Mouse (Mus musculus) lung, embryonic 16.5 days (tissue): Measurements from ENCODE around the gene Mgp. TPM values are rescaled to one million over a fixed set of nuclear protein-coding genes. Genes with fewer than 3 reads are reported as not detected.

Source experiments
- ATAC-seq: fragments of 200-750 bp; cut with Nextera tagmentation; 2 replicates; pipeline ENCODE4 v1.8.0; 2017; ENCODE audit warnings: low read depth, mild to moderate bottlenecking, moderate library complexity
- H3K27ac ChIP-seq: fragments of 300-500 bp; sonication (generic); 2 replicates; pipeline ENCODE4 v1.5.1; 2014; ENCODE audit warnings: mild to moderate bottlenecking, control low read depth, low read length
- H3K27me3 ChIP-seq: fragments of 300-500 bp; sonication (generic); 2 replicates; pipeline ENCODE4 v1.6.1; 2014; ENCODE audit warnings: low read depth, low read length, mixed read lengths; ENCODE audit not compliant: control insufficient read depth, insufficient read depth
- H3K36me3 ChIP-seq: fragments of 300-500 bp; sonication (generic); 2 replicates; pipeline ENCODE4 v1.6.1; 2014; ENCODE audit warnings: low read length; ENCODE audit not compliant: control insufficient read depth, insufficient read depth
- H3K4me1 ChIP-seq: fragments of 300-500 bp; sonication (generic); replicated peaks from 2 replicates; pipeline ENCODE4 v1.6.1; 2014; ENCODE audit warnings: low read length, mixed read lengths; ENCODE audit not compliant: control insufficient read depth, insufficient read depth
- H3K4me2 ChIP-seq: fragments of 300-500 bp; sonication (generic); 2 replicates; pipeline ENCODE4 v1.6.1; 2014; ENCODE audit warnings: low read depth, low read length, control low read depth
- H3K4me3 ChIP-seq: fragments of 300-500 bp; sonication (generic); 2 replicates; pipeline ENCODE4 v1.5.1; 2014; ENCODE audit warnings: mild to moderate bottlenecking, low read length, control low read depth
- H3K9ac ChIP-seq: fragments of 300-500 bp; sonication (generic); 2 replicates; pipeline ENCODE4 v1.6.1; 2014; ENCODE audit warnings: low read length, control low read depth
- H3K9me3 ChIP-seq: fragments of 300-500 bp; sonication (generic); 2 replicates; pipeline ENCODE4 v1.6.1; 2016; ENCODE audit warnings: low read length; ENCODE audit not compliant: control insufficient read depth
- WGBS: fragments of 180-500 bp; shearing (Covaris S2); extraction: QIAGEN DNeasy Blood & Tissue Kit; methylation state at CpG from one replicate; pipeline ENCODE4 v1.1.7; 2014; 5-methylcytosine and 5-hydroxymethylcytosine counted together
- polyA plus RNA-seq: library from polyadenylated mRNA; unstranded; fragments of >200 nt; fragmentation: Nextera tagmentation; extraction: Ambion mirVana; gene quantifications from 2 replicates; pipeline ENCODE4 v1.2.1, GENCODE M21; 2015

The Mgp gene
- polyA plus RNA-seq, 1 experiment from 2014 or later, result 1,118 TPM

GRCm38 (mm10) chr6:136900369-136901009 lies 24.9 kb upstream of the Mgp start:
- Histone ChIP-seq H3K27ac (peak overlapping the region; percentile 50), H3K9ac (no peak overlapping the region), H3K4me2 (no peak overlapping the region), H3K27me3 (no peaks in the 10 kb centered on the region), H3K36me3 (no peaks in the 10 kb centered on the region), H3K4me1 (peaks cover 30% of the 10 kb centered on the region), H3K4me3 (no peak overlapping the region), H3K9me3 (no peaks in the 10 kb centered on the region)
- WGBS, result 25% methylated on average over 4 of the region's 4 CpGs
- ATAC-seq, result no peak

- Histone ChIP-seq H3K4me1 (peaks cover 34% of the 10 kb centered on the region), H3K27me3 (no peaks in the 10 kb centered on the region), H3K4me3 (no peak overlapping the region), H3K9me3 (no peaks in the 10 kb centered on the region), H3K27ac (peak overlapping the region; percentile 95), H3K4me2 (no peak overlapping the region), H3K9ac (no peak overlapping the region), H3K36me3 (no peaks in the 10 kb centered on the region)
- ATAC-seq, result no peak
- 35% methylated on average over 2 of the region's 2 CpGs for WGBS
Observed at GRCm38 (mm10) chr6:136898954-136899353, 23.3 kb upstream of the Mgp start.

- no peaks in the 10 kb centered on the region for H3K36me3 ChIP-seq
- 26% methylated on average over 4 of the region's 4 CpGs for WGBS
- ATAC-seq, result peak; percentile 96
- no peaks in the 10 kb centered on the region for H3K9me3 ChIP-seq
- no peak overlapping the region for H3K4me2 ChIP-seq
- H3K9ac ChIP-seq, result no peak overlapping the region
- H3K27ac ChIP-seq, result peak overlapping the region; percentile 95
- no peaks in the 10 kb centered on the region for H3K27me3 ChIP-seq
- peaks cover 31% of the 10 kb centered on the region for H3K4me1 ChIP-seq
- no peak overlapping the region for H3K4me3 ChIP-seq
Observed at GRCm38 (mm10) chr6:136898222-136898621, 22.6 kb upstream of the Mgp start.

GRCm38 (mm10) chr6:136897789-136898188 lies 22.2 kb upstream of the Mgp start:
- peak; percentile 53 for ATAC-seq
- WGBS, result 31% methylated on average over 4 of the region's 4 CpGs
- Histone ChIP-seq H3K36me3 (no peaks in the 10 kb centered on the region), H3K9ac (0 out of 2 replicates have a peak overlapping the region, but pooled peaks have one; percentile 4), H3K4me1 (peaks cover 31% of the 10 kb centered on the region), H3K27me3 (no peaks in the 10 kb centered on the region), H3K4me2 (peak overlapping the region; percentile 23; the same call in 1 of the 2 replicates), H3K9me3 (no peaks in the 10 kb centered on the region), H3K4me3 (no peak overlapping the region), H3K27ac (peak overlapping the region; percentile 95)

GRCm38 (mm10) chr6:136894532-136895339 lies 19.1 kb upstream of the Mgp start:
- WGBS, result 21% methylated on average over 15 of the region's 15 CpGs
- H3K4me1 ChIP-seq, result peaks cover 26% of the 10 kb centered on the region; the same call in 1 of the 2 replicates
- ATAC-seq, result peak; percentile 13; the same call in 1 of the 2 replicates

GRCm38 (mm10) chr6:136892002-136892401 lies 16.4 kb upstream of the Mgp start:
- no peak for ATAC-seq
- Histone ChIP-seq H3K9ac (no peak overlapping the region), H3K4me2 (no peak overlapping the region), H3K27ac (no peak overlapping the region), H3K4me3 (no peak overlapping the region), H3K36me3 (no peaks in the 10 kb centered on the region), H3K9me3 (no peaks in the 10 kb centered on the region), H3K27me3 (no peaks in the 10 kb centered on the region), H3K4me1 (peaks cover 29% of the 10 kb centered on the region; the same call in 1 of the 2 replicates)
- 75% methylated on average over 2 of the region's 2 CpGs for WGBS

More at GRCm38 (mm10) chr6:136894532-136895339, 19.1 kb upstream of the Mgp start:
- Histone ChIP-seq H3K36me3 (no peaks in the 10 kb centered on the region), H3K9ac (peak overlapping the region; percentile 40; the same call in 1 of the 2 replicates), H3K4me3 (no peak overlapping the region), H3K9me3 (no peaks in the 10 kb centered on the region), H3K27me3 (no peaks in the 10 kb centered on the region), H3K4me2 (no peak overlapping the region), H3K27ac (peak overlapping the region; percentile 87)

- no peaks in the 10 kb centered on the region for H3K9me3 ChIP-seq
- no peak for ATAC-seq
- 64% methylated on average over 6 of the region's 6 CpGs for WGBS
Observed at GRCm38 (mm10) chr6:136889554-136889953, 13.9 kb upstream of the Mgp start.

GRCm38 (mm10) chr6:136889067-136889466 lies 13.4 kb upstream of the Mgp start:
- Histone ChIP-seq H3K27me3 (no peaks in the 10 kb centered on the region), H3K4me1 (peaks cover 13% of the 10 kb centered on the region; the same call in 1 of the 2 replicates), H3K4me3 (no peak overlapping the region), H3K9ac (no peak overlapping the region), H3K36me3 (no peaks in the 10 kb centered on the region), H3K27ac (peak overlapping the region; percentile 71), H3K4me2 (no peak overlapping the region), H3K9me3 (no peaks in the 10 kb centered on the region)
- WGBS, result 84% methylated on average over 6 of the region's 6 CpGs
- no peak for ATAC-seq

More at GRCm38 (mm10) chr6:136889554-136889953, 13.9 kb upstream of the Mgp start:
- Histone ChIP-seq H3K4me2 (no peak overlapping the region), H3K36me3 (no peaks in the 10 kb centered on the region), H3K4me3 (no peak overlapping the region), H3K4me1 (peaks cover 16% of the 10 kb centered on the region; the same call in 1 of the 2 replicates), H3K27me3 (no peaks in the 10 kb centered on the region), H3K27ac (peak overlapping the region; percentile 71), H3K9ac (no peak overlapping the region)

GRCm38 (mm10) chr6:136887854-136888253 lies 12.2 kb upstream of the Mgp start:
- 30% methylated on average over 9 of the region's 9 CpGs for WGBS
- peak; percentile 95 for ATAC-seq
- Histone ChIP-seq H3K4me2 (no peak overlapping the region), H3K36me3 (no peaks in the 10 kb centered on the region), H3K27ac (peak overlapping the region; percentile 84), H3K4me3 (no peak overlapping the region), H3K9ac (no peak overlapping the region), H3K27me3 (no peaks in the 10 kb centered on the region), H3K9me3 (no peaks in the 10 kb centered on the region), H3K4me1 (peaks cover 17% of the 10 kb centered on the region; the same call in 1 of the 2 replicates)
